Mouse (Mus musculus): ENCODE results near the gene Zfp87. TPM values are rescaled to one million over a fixed set of nuclear protein-coding genes. Genes with fewer than 3 reads are reported as not detected.

The Zfp87 gene
- 28.3 and 29.7 TPM in 2 replicates for polyA plus RNA-seq (2016; fragmentation: Nextera tagmentation; extraction: Ambion mirVana)

DNA sequence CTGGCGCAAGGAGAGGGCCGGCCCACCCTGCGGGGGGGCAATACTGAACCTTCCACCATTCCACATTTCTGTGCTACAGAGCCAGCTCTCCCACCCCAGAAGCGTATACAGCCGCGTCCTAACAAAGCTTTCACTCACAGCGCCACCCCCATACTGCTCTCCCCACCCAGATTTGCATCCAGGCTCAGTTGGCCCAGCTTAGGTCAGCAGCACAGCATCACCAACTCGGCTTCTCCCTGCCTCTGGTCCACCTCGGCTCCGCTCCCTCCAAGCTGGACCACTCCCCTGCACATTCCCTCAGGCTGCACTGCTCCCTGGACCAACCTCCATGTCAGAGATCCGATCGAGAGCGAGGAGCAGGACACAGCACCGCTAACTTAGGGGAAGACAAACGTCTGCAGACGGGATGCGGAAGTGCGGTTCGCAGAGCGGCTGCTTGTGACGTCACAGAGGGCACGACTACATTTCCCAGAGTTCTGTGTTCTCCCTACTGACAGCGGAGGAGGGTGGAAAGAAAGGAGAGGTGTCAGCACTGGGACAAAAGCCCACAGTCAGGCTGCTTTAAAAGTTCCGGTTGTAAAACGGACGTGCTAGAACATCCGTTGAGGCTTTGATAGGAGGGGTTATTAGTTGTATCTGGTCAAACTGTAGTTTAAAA, at the start of gene Zfp87, which contains the start of gene Gm26965:
Zfp87 (minus strand) TSS at position 425 of the 658 bp plus-strand sequence.
Gm26965 (minus strand) TSS at position 399 of the 658 bp plus-strand sequence.
- WGBS: 0% methylated on average over 27 of the region's 27 CpGs

DNA sequence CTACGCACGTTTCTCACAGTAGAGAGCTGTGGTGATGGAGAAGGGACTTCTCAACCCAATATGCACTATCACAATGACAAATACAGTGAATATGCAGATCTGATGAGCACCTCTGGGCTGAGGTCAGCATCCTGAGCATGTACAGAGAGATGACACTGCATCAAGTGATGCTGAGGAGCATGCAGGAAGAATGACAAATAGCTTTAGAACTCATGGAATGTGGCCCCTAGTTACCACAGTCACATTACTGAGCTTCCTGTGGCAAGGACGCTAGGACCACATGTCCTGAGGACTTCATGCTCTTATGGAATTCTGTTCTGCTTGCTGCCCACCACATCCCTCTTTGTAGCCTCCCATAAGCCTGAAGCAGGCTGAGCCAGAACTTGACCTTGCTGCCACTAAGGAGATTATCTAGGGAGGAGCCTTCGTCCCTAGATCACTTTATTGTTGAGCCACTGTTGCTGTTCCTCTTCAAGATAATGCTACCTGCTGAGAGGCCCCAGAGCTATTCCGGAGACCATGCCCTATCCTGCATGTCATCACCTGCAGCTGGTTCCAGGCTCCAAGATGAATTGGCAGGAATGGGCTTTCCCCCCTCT, 46.7 kb upstream of the Zfp87 start:
- no peak overlapping the region for H3K4me2 ChIP-seq
- H3K36me3 ChIP-seq (replicated peaks): no peaks in the 10 kb centered on the region
- H3K27ac ChIP-seq: no peak overlapping the region
- no peaks in the 10 kb centered on the region for H3K9me3 ChIP-seq
- no peaks in the 10 kb centered on the region for H3K27me3 ChIP-seq
- no peak overlapping the region for H3K9ac ChIP-seq
- no peaks in the 10 kb centered on the region for H3K4me1 ChIP-seq
- no peak for ATAC-seq (ENCODE audit: low FRiP score)
- no peak overlapping the region for H3K4me3 ChIP-seq (replicated peaks)
- WGBS: 71% methylated on average over 5 of the region's 5 CpGs

More for the DNA sequence above, at the start of gene Zfp87, which contains the start of gene Gm26965:
- peaks cover 2% of the 10 kb centered on the region for H3K36me3 ChIP-seq (replicated peaks)
- no peaks in the 10 kb centered on the region for H3K9me3 ChIP-seq
- ATAC-seq (ENCODE audit: low FRiP score): peak; percentile 99
- peak within 1 kb of the TSS; percentile 62 for H3K4me3 ChIP-seq (replicated peaks)
- peaks cover 15% of the 10 kb centered on the region for H3K4me1 ChIP-seq
- peak within 1 kb of the TSS; percentile 84 for H3K4me2 ChIP-seq
- no peaks in the 10 kb centered on the region for H3K27me3 ChIP-seq
- H3K9ac ChIP-seq: peak within 1 kb of the TSS; percentile 72
- peak within 1 kb of the TSS; percentile 59; the same call in 1 of the 2 replicates for H3K27ac ChIP-seq

DNA sequence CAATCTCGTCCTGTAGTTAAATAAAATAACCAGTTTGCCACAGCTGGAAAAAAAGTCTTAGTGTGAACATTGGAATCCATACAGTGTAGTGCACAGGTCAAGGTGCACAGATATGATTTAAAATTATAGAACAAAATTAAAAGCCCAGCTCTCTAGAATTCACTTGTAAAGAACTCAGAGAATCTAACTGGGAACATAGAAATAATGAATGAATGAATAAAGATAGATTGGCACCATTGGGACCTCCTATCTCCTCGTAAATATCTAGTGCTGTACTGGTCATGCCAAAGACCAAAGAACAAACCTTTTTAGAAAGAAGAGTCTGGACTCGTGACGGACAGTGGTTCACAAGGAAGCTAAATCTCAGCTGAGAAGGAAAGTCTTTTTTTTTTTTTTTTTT, 27.8 kb upstream of the Zfp87 start, which contains the start of gene Zfp748:
Zfp748 (minus strand) TSS at position 101 of the 400 bp plus-strand sequence.
- Histone ChIP-seq H3K9ac (peak within 1 kb of the TSS; percentile 83), H3K27me3 (no peaks in the 10 kb centered on the region), H3K27ac (peak within 1 kb of the TSS; percentile 83), H3K4me3 (replicated peaks) (peak within 1 kb of the TSS; percentile 87), H3K4me2 (peak within 1 kb of the TSS; percentile 78), H3K4me1 (peaks cover 12% of the 10 kb centered on the region), H3K36me3 (replicated peaks) (no peaks in the 10 kb centered on the region), H3K9me3 (no peaks in the 10 kb centered on the region)
- ATAC-seq (ENCODE audit: low FRiP score): no peak
- WGBS: 83% methylated on average over 4 of the region's 4 CpGs

DNA sequence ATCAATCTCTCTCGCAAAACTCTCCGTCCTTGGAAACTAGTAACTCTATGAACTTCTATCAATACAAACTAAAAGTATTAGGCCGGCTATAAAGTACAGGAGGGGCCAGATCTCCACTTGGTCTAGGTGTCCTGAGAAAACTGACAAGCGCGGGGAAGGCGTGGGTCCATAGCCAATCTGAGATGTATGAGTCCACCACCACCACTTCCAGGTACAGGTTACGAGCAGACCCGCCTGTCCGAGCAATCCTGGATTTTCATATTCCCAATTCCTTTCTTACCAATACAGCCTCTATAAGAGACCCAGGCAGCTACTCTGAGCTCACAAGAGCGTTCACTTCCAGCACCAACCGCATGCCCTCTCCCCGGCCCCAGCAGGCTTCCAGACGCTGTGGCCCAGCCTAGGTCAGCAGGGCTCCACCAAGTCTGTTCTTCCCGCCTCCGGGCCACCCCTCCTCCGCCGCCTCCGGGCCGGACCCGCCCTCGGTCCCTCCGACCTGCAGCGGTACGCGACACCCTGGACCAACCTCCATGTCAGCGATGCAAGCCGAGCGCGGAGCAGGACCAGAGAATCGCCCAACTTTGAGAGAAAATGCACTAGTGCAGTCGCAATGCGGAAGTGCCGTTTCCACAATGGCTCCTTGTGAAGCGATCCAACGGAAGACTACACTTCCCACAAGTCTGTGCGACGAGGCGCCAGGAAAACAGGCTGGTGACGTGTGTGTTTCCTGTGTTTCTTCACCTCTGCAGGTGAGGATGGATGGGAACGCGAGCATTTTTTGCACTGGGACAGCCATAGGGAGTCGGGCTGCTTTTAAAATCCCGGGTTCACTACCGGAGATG, 26.7 kb upstream of the Zfp87 start:
- H3K4me2 ChIP-seq: peak overlapping the region; percentile 78
- peak overlapping the region; percentile 83 for H3K9ac ChIP-seq
- WGBS: under 1% methylated on average over 44 of the region's 44 CpGs
- H3K4me3 ChIP-seq (replicated peaks): peak overlapping the region; percentile 87
- peak overlapping the region; percentile 83 for H3K27ac ChIP-seq
- no peaks in the 10 kb centered on the region for H3K9me3 ChIP-seq
- H3K36me3 ChIP-seq (replicated peaks): no peaks in the 10 kb centered on the region
- H3K27me3 ChIP-seq: no peaks in the 10 kb centered on the region
- H3K4me1 ChIP-seq: peaks cover 12% of the 10 kb centered on the region
- peak; percentile 99 for ATAC-seq (ENCODE audit: low FRiP score)

DNA sequence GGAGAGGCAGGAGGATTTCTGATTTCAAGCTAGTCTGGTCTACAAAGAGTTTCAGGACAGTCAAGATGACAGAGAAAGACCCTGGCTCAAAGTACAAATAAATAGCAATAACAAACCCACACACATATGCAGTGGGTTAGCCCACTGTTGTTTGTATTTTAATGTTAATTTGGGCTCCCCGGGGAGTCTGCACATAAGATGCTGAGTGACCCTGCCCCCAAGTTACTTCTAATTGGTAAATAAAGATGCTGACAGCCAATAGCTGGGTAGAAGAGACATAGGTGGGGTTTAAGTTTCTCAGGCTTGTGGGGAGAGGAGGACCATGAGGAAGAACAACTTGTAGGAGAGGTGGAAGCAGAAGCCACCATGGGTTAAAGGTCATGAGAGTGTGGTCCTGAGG, 20.0 kb upstream of the Zfp87 start:
- Histone ChIP-seq H3K27me3 (no peaks in the 10 kb centered on the region), H3K27ac (no peak overlapping the region), H3K4me1 (no peaks in the 10 kb centered on the region), H3K4me3 (replicated peaks) (no peak overlapping the region), H3K9me3 (no peaks in the 10 kb centered on the region), H3K4me2 (no peak overlapping the region), H3K36me3 (replicated peaks) (peaks cover 41% of the 10 kb centered on the region), H3K9ac (no peak overlapping the region)
- no peak for ATAC-seq (ENCODE audit: low FRiP score)
- 84% methylated on average over 1 of the region's 1 CpGs for WGBS

DNA sequence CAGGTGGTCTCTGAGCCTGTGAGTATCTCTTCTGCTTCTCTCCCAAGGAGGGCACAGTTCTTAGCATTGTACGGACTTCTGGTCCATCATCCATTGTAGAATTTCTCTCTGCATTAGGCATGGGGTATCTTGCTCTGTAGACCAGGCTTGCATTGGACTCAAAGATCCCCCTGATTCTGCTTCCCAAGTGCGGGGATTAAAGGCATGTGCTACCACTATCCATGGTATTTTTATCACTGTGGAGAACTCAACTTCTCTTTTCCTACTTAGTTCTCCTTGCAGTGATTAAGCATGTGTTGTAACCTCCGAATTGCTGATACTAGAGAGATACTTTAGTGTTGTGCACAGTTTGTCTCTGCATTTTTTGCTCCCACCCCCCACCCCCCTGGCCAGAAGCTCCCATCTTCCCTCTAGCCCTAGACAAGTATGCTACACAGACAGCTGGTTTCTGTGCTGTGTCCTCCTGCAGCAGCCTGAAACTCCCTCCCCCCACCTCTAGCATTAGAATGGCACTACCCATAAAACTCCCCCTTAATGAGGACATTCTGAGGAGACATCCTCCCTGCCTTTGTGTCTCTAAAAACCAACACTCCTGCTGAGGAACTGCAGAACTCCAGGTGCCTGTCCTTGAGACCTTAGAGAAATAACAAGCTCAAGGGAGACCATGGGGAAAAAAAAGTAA, 1.2 kb upstream of the Zfp87 start:
- H3K9ac ChIP-seq: no peak overlapping the region
- no peak for ATAC-seq (ENCODE audit: low FRiP score)
- peaks cover 15% of the 10 kb centered on the region for H3K4me1 ChIP-seq
- no peaks in the 10 kb centered on the region for H3K27me3 ChIP-seq
- WGBS: 78% methylated on average over 3 of the region's 3 CpGs
- H3K9me3 ChIP-seq: no peaks in the 10 kb centered on the region
- H3K4me3 ChIP-seq (replicated peaks): no peak overlapping the region
- H3K4me2 ChIP-seq: no peak overlapping the region
- no peak overlapping the region for H3K27ac ChIP-seq
- no peaks in the 10 kb centered on the region for H3K36me3 ChIP-seq (replicated peaks)

DNA sequence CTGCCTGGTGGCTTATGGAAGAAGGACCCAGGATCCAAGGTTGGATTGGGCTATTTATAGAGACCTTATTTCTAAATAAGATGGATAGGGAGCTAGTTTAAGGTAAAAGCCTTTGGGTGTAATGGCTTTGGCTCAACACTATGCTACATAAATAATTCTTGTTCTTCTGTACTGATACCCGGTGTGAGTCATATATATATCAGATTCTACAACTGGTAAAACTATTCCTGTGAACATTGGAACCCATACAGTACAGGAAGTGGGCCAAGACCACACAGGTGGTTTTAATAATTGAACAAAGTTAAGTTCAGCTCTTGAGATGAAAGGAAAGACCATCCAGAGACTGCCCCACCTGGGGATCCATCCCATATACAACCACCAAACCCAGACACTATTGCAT, 25.1 kb downstream of the Zfp87 start:
- Histone ChIP-seq H3K27me3 (no peaks in the 10 kb centered on the region), H3K4me2 (no peak overlapping the region), H3K9ac (no peak overlapping the region), H3K4me3 (replicated peaks) (no peak overlapping the region; the same call in 1 of the 2 replicates), H3K36me3 (replicated peaks) (no peaks in the 10 kb centered on the region; the same call in 1 of the 2 replicates), H3K27ac (no peak overlapping the region), H3K9me3 (no peaks in the 10 kb centered on the region), H3K4me1 (peaks cover 9% of the 10 kb centered on the region)
- peak; percentile 44; the same call in 1 of the 2 replicates for ATAC-seq (ENCODE audit: low FRiP score)
- 86% methylated on average over 1 of the region's 1 CpGs for WGBS

DNA sequence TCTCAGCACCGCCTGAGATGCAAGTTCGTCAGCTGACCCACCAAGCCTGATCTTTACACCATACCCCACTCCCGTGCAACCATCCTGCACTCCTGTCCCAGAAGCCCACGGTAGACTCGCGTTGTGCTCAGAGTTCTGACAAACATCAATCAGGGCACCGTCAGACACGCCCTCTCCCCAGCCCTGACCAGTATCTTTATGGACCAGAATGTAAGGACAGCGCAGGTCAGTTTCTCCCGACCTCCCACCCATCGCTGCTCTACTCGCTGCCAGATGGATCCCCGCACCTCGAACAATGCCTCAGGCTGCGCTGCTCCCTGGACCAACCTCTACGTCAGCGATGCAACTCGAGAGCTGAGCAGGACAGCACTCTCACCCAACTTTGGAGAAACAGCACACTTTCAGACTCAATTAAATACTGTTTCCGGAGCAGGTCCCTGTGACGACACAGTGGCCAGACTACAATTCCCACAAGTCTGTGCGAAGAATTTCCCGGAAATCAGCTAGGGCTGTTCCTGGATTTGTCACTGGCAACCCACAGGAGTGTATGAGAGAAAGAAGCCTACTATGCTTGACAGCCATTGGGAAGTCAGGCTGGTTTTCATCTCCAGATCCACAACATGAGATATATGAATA, 25.8 kb downstream of the Zfp87 start, which contains the start of gene Zfp58:
Zfp58 (minus strand) TSS at position 472 of the 636 bp plus-strand sequence.
- H3K4me3 ChIP-seq (replicated peaks): peak within 1 kb of the TSS; percentile 74
- peaks cover 2% of the 10 kb centered on the region for H3K36me3 ChIP-seq (replicated peaks)
- ATAC-seq (ENCODE audit: low FRiP score): peak; percentile 97
- under 1% methylated on average over 22 of the region's 22 CpGs for WGBS
- peak within 1 kb of the TSS; percentile 60 for H3K9ac ChIP-seq
- no peaks in the 10 kb centered on the region for H3K9me3 ChIP-seq
- peaks cover 9% of the 10 kb centered on the region for H3K4me1 ChIP-seq
- peak within 1 kb of the TSS; percentile 70 for H3K4me2 ChIP-seq
- no peak within 1 kb of the TSS for H3K27ac ChIP-seq
- H3K27me3 ChIP-seq: no peaks in the 10 kb centered on the region

DNA sequence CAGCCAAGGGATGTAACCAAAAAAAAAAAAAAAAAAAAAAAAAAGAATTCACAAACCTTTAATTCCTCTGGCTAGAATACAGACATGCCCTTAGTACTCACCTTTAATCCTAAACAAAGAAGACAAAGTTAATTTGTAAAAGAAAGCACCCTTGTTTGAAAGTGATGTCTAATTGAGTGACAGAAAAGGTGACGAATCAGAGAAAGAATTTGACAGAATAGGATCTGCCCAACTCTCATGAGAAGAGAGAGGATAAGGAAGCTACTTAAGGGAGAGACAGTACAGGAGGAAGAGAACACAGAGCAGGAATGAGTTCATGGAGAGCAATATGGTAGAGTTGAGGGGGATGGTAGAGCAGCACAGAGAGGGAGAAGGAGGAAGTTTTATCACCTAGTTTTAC, 30.3 kb downstream of the Zfp87 start:
- 88% methylated on average over 1 of the region's 1 CpGs for WGBS
- Histone ChIP-seq H3K9ac (no peak overlapping the region), H3K27ac (no peak overlapping the region), H3K4me1 (peaks cover 9% of the 10 kb centered on the region), H3K4me2 (no peak overlapping the region), H3K27me3 (no peaks in the 10 kb centered on the region), H3K36me3 (replicated peaks) (peaks cover 46% of the 10 kb centered on the region), H3K4me3 (replicated peaks) (no peak overlapping the region), H3K9me3 (peaks cover 16% of the 10 kb centered on the region)
- no peak for ATAC-seq (ENCODE audit: low FRiP score)

DNA sequence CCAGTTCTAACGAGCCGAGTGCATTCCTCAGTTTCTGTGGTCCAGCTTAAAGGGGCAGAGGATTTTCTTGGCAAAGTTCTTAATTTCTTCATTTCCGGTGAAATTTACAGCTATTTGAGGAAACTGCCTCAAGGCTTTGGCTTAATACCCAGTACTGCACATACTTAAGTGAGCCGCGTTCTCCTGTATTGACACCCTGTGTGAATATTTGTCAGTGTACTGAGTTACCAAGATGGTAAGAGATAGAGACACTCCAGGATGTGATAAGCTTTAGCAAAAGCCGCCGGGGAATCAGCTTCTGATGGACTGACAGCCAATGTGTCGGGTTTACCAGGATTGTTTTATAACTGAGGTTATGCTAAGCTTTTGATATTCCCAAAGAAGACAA, 41.6 kb downstream of the Zfp87 start:
- WGBS: 48% methylated on average over 8 of the region's 8 CpGs
- Histone ChIP-seq H3K27ac (no peak overlapping the region), H3K9me3 (no peaks in the 10 kb centered on the region), H3K4me2 (peak overlapping the region; percentile 72), H3K4me1 (peaks cover 10% of the 10 kb centered on the region), H3K36me3 (replicated peaks) (peaks cover 19% of the 10 kb centered on the region; the same call in 1 of the 2 replicates), H3K27me3 (no peaks in the 10 kb centered on the region), H3K4me3 (replicated peaks) (peak overlapping the region; percentile 57), H3K9ac (0 out of 2 replicates have a peak overlapping the region, but pooled peaks have one; percentile 62)
- ATAC-seq (ENCODE audit: low FRiP score): peak; percentile 52

All from forebrain, embryonic 12.5 days (tissue).